Mouse (Mus musculus) heart, postnatal 0 days (tissue): ENCODE results near the gene Galr2. TPM values are rescaled to one million over a fixed set of nuclear protein-coding genes. Genes with fewer than 3 reads are reported as not detected.
A peak's percentile ranks its signal among the peaks of the same experiment; 100 is the strongest.

Source experiments
- ATAC-seq: fragments of 200-750 bp; cut with Nextera tagmentation; 2 replicates; pipeline ENCODE4 v1.8.0; 2017; ENCODE audit warnings: low read depth, moderate number of reproducible peaks, moderate library complexity; ENCODE audit not compliant: insufficient read depth
- DNase-seq: peaks from one replicate; pipeline ENCODE4 v3.0.0-alpha.2; 2016; ENCODE audit warnings: low spot score
- H3K27ac ChIP-seq: fragments of 300-500 bp; sonication (generic); 2 replicates; pipeline ENCODE4 v1.5.1; 2014; ENCODE audit warnings: low read depth, mild to moderate bottlenecking
- H3K27me3 ChIP-seq: fragments of 300-500 bp; sonication (generic); 2 replicates; pipeline ENCODE4 v1.6.1; 2014; ENCODE audit warnings: low read length, mixed read lengths; ENCODE audit not compliant: control insufficient read depth, insufficient read depth
- H3K36me3 ChIP-seq: fragments of 300-500 bp; sonication (generic); replicated peaks from 2 replicates; pipeline ENCODE4 v1.6.1; 2014; ENCODE audit warnings: low read length, mixed read lengths; ENCODE audit not compliant: control insufficient read depth, insufficient read depth
- H3K4me1 ChIP-seq: fragments of 300-500 bp; sonication (generic); 2 replicates; pipeline ENCODE4 v1.6.1; 2014; ENCODE audit warnings: antibody characterized with exemption; ENCODE audit not compliant: control insufficient read depth, insufficient read depth
- H3K4me2 ChIP-seq: fragments of 300-500 bp; sonication (generic); 2 replicates; pipeline ENCODE4 v1.6.1; 2014; ENCODE audit warnings: low read depth, mild to moderate bottlenecking, low read length, moderate library complexity
- H3K4me3 ChIP-seq: fragments of 300-500 bp; sonication (generic); 2 replicates; pipeline ENCODE4 v1.5.1; 2014; ENCODE audit warnings: low read depth, low read length
- H3K9ac ChIP-seq: fragments of 300-500 bp; sonication (generic); replicated peaks from 2 replicates; pipeline ENCODE4 v1.6.1; 2014; ENCODE audit warnings: low read depth, low read length, mixed read lengths
- H3K9me3 ChIP-seq: fragments of 300-500 bp; sonication (generic); replicated peaks from 2 replicates; pipeline ENCODE4 v1.6.1; 2016; ENCODE audit warnings: low read length; ENCODE audit not compliant: control insufficient read depth
- CTCF ChIP-seq: IDR thresholded peaks from 2 replicates; pipeline ENCODE4 v1.5.1; 2016; ENCODE audit warnings: antibody characterized with exemption, control low read depth, low read depth
- EP300 ChIP-seq: IDR thresholded peaks from 2 replicates; pipeline ENCODE4 v1.6.1; 2016; ENCODE audit warnings: antibody characterized with exemption, low read depth
- WGBS: fragments of 180-500 bp; shearing (Covaris S2); extraction: QIAGEN DNeasy Blood & Tissue Kit; methylation state at CpG from one replicate; pipeline ENCODE4 v1.1.7; 2014; 5-methylcytosine and 5-hydroxymethylcytosine counted together
- polyA plus RNA-seq: library from polyadenylated mRNA; unstranded; fragments of >200 nt; fragmentation: Nextera tagmentation; extraction: Ambion mirVana; gene quantifications from 2 replicates; pipeline ENCODE4 v1.2.1, GENCODE M21; 2015
- total RNA-seq: library from RNA; depleted of rRNA; stranded (reverse); fragments of >200 nt; gene quantifications from 2 replicates; pipeline ENCODE4 v1.2.3, GENCODE M21; 2014; ENCODE audit warnings: low replicate concordance

The Galr2 gene
- total and polyA plus RNA-seq, 2 experiments from 2014 or later = 0.05 TPM; not detected in 1

- 67% methylated on average over 12 of the region's 12 CpGs for WGBS
- no peak overlapping the region for H3K4me2 ChIP-seq
- H3K9ac ChIP-seq = no peak overlapping the region
- H3K36me3 ChIP-seq = peaks cover 34% of the 10 kb centered on the region
- TF ChIP-seq EP300 = no peak
- TF ChIP-seq CTCF = no peak
- no peaks in the 10 kb centered on the region for H3K9me3 ChIP-seq
- no peak overlapping the region for H3K4me3 ChIP-seq
- no peaks in the 10 kb centered on the region for H3K4me1 ChIP-seq
- DNase-seq (no peak), ATAC-seq (no peak)
- H3K27me3 ChIP-seq = peaks cover 10% of the 10 kb centered on the region
- H3K27ac ChIP-seq = no peak overlapping the region
Measured at GRCm38 (mm10) chr11:116241744-116242235, 38.9 kb upstream of the Galr2 start.

GRCm38 (mm10) chr11:116244580-116244979 is 36.2 kb upstream of the Galr2 start:
- ATAC-seq (no peak), DNase-seq (no peak)
- H3K9me3 ChIP-seq = no peaks in the 10 kb centered on the region
- TF ChIP-seq CTCF (no peak), EP300 (no peak)
- no peak overlapping the region for H3K27ac ChIP-seq
- no peaks in the 10 kb centered on the region for H3K4me1 ChIP-seq
- no peak overlapping the region for H3K9ac ChIP-seq
- no peak overlapping the region for H3K4me3 ChIP-seq
- no peak overlapping the region for H3K4me2 ChIP-seq
- 71% methylated on average over 8 of the region's 8 CpGs for WGBS
- H3K36me3 ChIP-seq = peaks cover 62% of the 10 kb centered on the region
- H3K27me3 ChIP-seq = no peaks in the 10 kb centered on the region

- no peaks in the 10 kb centered on the region for H3K27me3 ChIP-seq
- H3K4me3 ChIP-seq = no peak overlapping the region
- 82% methylated on average over 6 of the region's 6 CpGs for WGBS
- H3K9me3 ChIP-seq = no peaks in the 10 kb centered on the region
- DNase-seq (no peak), ATAC-seq (no peak)
- H3K4me2 ChIP-seq = no peak overlapping the region
- H3K4me1 ChIP-seq = no peaks in the 10 kb centered on the region
- TF ChIP-seq CTCF (no peak), EP300 (no peak)
- peaks cover 73% of the 10 kb centered on the region for H3K36me3 ChIP-seq
- no peak overlapping the region for H3K27ac ChIP-seq
- H3K9ac ChIP-seq = no peak overlapping the region
Measured at GRCm38 (mm10) chr11:116245616-116246015, 35.1 kb upstream of the Galr2 start.

- DNase-seq = no peak
- no peak overlapping the region for H3K4me3 ChIP-seq
- no peak for TF ChIP-seq CTCF
- no peak for TF ChIP-seq EP300
- H3K9me3 ChIP-seq = no peaks in the 10 kb centered on the region
- no peak overlapping the region for H3K27ac ChIP-seq
- H3K4me1 ChIP-seq = no peaks in the 10 kb centered on the region
- H3K4me2 ChIP-seq = no peak overlapping the region
- 82% methylated on average over 14 of the region's 14 CpGs for WGBS
- no peak for ATAC-seq
- no peak overlapping the region for H3K9ac ChIP-seq
- peaks cover 93% of the 10 kb centered on the region for H3K36me3 ChIP-seq
- no peaks in the 10 kb centered on the region for H3K27me3 ChIP-seq
Measured at GRCm38 (mm10) chr11:116247502-116248222, 33.1 kb upstream of the Galr2 start.

GRCm38 (mm10) chr11:116250898-116251297 is 29.8 kb upstream of the Galr2 start:
- H3K9me3 ChIP-seq = no peaks in the 10 kb centered on the region
- H3K27me3 ChIP-seq = no peaks in the 10 kb centered on the region
- no peak for TF ChIP-seq CTCF
- no peak for TF ChIP-seq EP300
- ATAC-seq (peak; percentile 20; the same call in 1 of the 2 replicates), DNase-seq (no peak)
- no peak overlapping the region for H3K27ac ChIP-seq
- no peak overlapping the region for H3K4me3 ChIP-seq
- 59% methylated on average over 8 of the region's 8 CpGs for WGBS
- H3K36me3 ChIP-seq = peaks cover 97% of the 10 kb centered on the region
- no peaks in the 10 kb centered on the region for H3K4me1 ChIP-seq
- no peak overlapping the region for H3K4me2 ChIP-seq
- no peak overlapping the region for H3K9ac ChIP-seq

GRCm38 (mm10) chr11:116253076-116253600 is 27.6 kb upstream of the Galr2 start:
- Histone ChIP-seq H3K27me3 (no peaks in the 10 kb centered on the region), H3K36me3 (peaks cover 90% of the 10 kb centered on the region), H3K9me3 (no peaks in the 10 kb centered on the region), H3K4me2 (no peak overlapping the region), H3K27ac (no peak overlapping the region), H3K4me1 (no peaks in the 10 kb centered on the region), H3K4me3 (no peak overlapping the region), H3K9ac (no peak overlapping the region)
- no peak for DNase-seq
- no peak for ATAC-seq
- 98% methylated on average over 3 of the region's 3 CpGs for WGBS
- TF ChIP-seq CTCF (no peak), EP300 (no peak)
